Mouse (Mus musculus): ENCODE results near the gene Bcl2l14. TPM values are rescaled to one million over a fixed set of nuclear protein-coding genes. Genes with fewer than 3 reads are reported as not detected.

The Bcl2l14 gene
- not detected for total RNA-seq (2021)
- long read RNA-seq, experiment 1: 0 reads
- long read RNA-seq, experiment 2: 0 reads

GRCm38 (mm10) chr6:134396018-134396417 is at the start of gene Bcl2l14:
Gene Bcl2l14, plus strand, starts transcription at chr6:134396318.
- no peak for DNase-seq

GRCm38 (mm10) chr6:134348526-134349067 is 47.5 kb upstream of the Bcl2l14 start:
- no peak for DNase-seq

GRCm38 (mm10) chr6:134352881-134353280 is 43.2 kb upstream of the Bcl2l14 start:
- DNase-seq: no peak

- peak; percentile 15 for DNase-seq
Measured at GRCm38 (mm10) chr6:134353751-134354150, 42.4 kb upstream of the Bcl2l14 start.

GRCm38 (mm10) chr6:134357570-134357969 is 38.5 kb upstream of the Bcl2l14 start:
- no peak for DNase-seq

- no peak for DNase-seq
Measured at GRCm38 (mm10) chr6:134360079-134360478, 36.0 kb upstream of the Bcl2l14 start.

- no peak for DNase-seq
Measured at GRCm38 (mm10) chr6:134364644-134365043, 31.5 kb upstream of the Bcl2l14 start.

GRCm38 (mm10) chr6:134365952-134366351 is 30.2 kb upstream of the Bcl2l14 start:
- no peak for DNase-seq

- peak; percentile 8 for DNase-seq
Measured at GRCm38 (mm10) chr6:134366366-134367351, 29.5 kb upstream of the Bcl2l14 start.

- no peak for DNase-seq
Measured at GRCm38 (mm10) chr6:134367366-134368281, 28.5 kb upstream of the Bcl2l14 start.

- DNase-seq: no peak
Measured at GRCm38 (mm10) chr6:134372946-134373345, 23.2 kb upstream of the Bcl2l14 start.

- DNase-seq: no peak
Measured at GRCm38 (mm10) chr6:134377201-134377600, 18.9 kb upstream of the Bcl2l14 start.

GRCm38 (mm10) chr6:134377856-134378255 is 18.3 kb upstream of the Bcl2l14 start:
- no peak for DNase-seq

GRCm38 (mm10) chr6:134381462-134381861 is 14.7 kb upstream of the Bcl2l14 start:
- DNase-seq: no peak

- no peak for DNase-seq
Measured at GRCm38 (mm10) chr6:134385931-134386330, 10.2 kb upstream of the Bcl2l14 start.

- no peak for DNase-seq
Measured at GRCm38 (mm10) chr6:134387396-134387795, 8.7 kb upstream of the Bcl2l14 start.

GRCm38 (mm10) chr6:134388424-134389110 is 7.6 kb upstream of the Bcl2l14 start:
- DNase-seq: no peak

GRCm38 (mm10) chr6:134389248-134389891 is 6.7 kb upstream of the Bcl2l14 start:
- no peak for DNase-seq

- no peak for DNase-seq
Measured at GRCm38 (mm10) chr6:134389917-134390316, 6.2 kb upstream of the Bcl2l14 start.

- DNase-seq: no peak
Measured at GRCm38 (mm10) chr6:134390837-134391236, 5.3 kb upstream of the Bcl2l14 start.
